Mouse (Mus musculus) stomach, embryonic 14.5 days (tissue): ENCODE data around the gene Ccl22. TPM values are rescaled to one million over a fixed set of nuclear protein-coding genes. Genes with fewer than 3 reads are reported as not detected.

ENCODE experiments used
- ATAC-seq: fragments of 200-750 bp; cut with Nextera tagmentation; 2 replicates; pipeline ENCODE4 v1.8.0; 2017; ENCODE audit warnings: low read depth, moderate TSS enrichment; ENCODE audit not compliant: insufficient number of reproducible peaks, insufficient read depth, low FRiP score
- H3K27ac ChIP-seq: fragments of 300-500 bp; sonication (generic); 2 replicates; pipeline ENCODE4 v1.5.1; 2014; ENCODE audit warnings: mild to moderate bottlenecking, low read length, moderate library complexity, mixed read lengths
- H3K27me3 ChIP-seq: fragments of 300-500 bp; sonication (generic); 2 replicates; pipeline ENCODE4 v1.6.1; 2014; ENCODE audit warnings: low read length, control low read depth, mixed read lengths; ENCODE audit not compliant: control insufficient read depth, insufficient read depth
- H3K36me3 ChIP-seq: fragments of 300-500 bp; sonication (generic); 2 replicates; pipeline ENCODE4 v1.6.1; 2014; ENCODE audit warnings: mild to moderate bottlenecking, control low read depth, low read length, moderate library complexity, mixed read lengths; ENCODE audit not compliant: control insufficient read depth, insufficient read depth
- H3K4me1 ChIP-seq: fragments of 300-500 bp; sonication (generic); 2 replicates; pipeline ENCODE4 v1.6.1; 2014; ENCODE audit warnings: low read length, control low read depth, mixed read lengths; ENCODE audit not compliant: control insufficient read depth, insufficient read depth
- H3K4me2 ChIP-seq: fragments of 300-500 bp; sonication (generic); replicated peaks from 2 replicates; pipeline ENCODE4 v1.6.1; 2014; ENCODE audit warnings: low read depth, low read length, control low read depth
- H3K4me3 ChIP-seq: fragments of 300-500 bp; sonication (generic); 2 replicates; pipeline ENCODE4 v1.5.1; 2014; ENCODE audit warnings: low read depth, low read length, control low read depth
- H3K9ac ChIP-seq: fragments of 300-500 bp; sonication (generic); replicated peaks from 2 replicates; pipeline ENCODE4 v1.6.1; 2014; ENCODE audit warnings: low read depth, mild to moderate bottlenecking, control low read depth, low read length, moderate library complexity, mixed read lengths
- H3K9me3 ChIP-seq: fragments of 300-500 bp; sonication (generic); 2 replicates; pipeline ENCODE4 v1.6.1; 2016; ENCODE audit warnings: low read depth, low read length, control low read depth; ENCODE audit not compliant: control insufficient read depth
- WGBS: fragments of 180-500 bp; shearing (Covaris S2); extraction: QIAGEN DNeasy Blood & Tissue Kit; methylation state at CpG from one replicate; pipeline ENCODE4 v1.1.7; 2014; 5-methylcytosine and 5-hydroxymethylcytosine counted together
- polyA plus RNA-seq: library from polyadenylated mRNA; unstranded; fragments of >200 nt; fragmentation: Nextera tagmentation; extraction: Ambion mirVana; gene quantifications from 2 replicates; pipeline ENCODE4 v1.2.1, GENCODE M21; 2014

Gene Ccl22
- polyA plus RNA-seq, 1 experiment from 2014 or later, result not detected

- Histone ChIP-seq H3K4me1 (no peaks in the 10 kb centered on the region), H3K27me3 (no peaks in the 10 kb centered on the region), H3K9ac (no peak overlapping the region), H3K4me2 (no peak overlapping the region), H3K27ac (no peak overlapping the region), H3K4me3 (no peak overlapping the region), H3K9me3 (no peaks in the 10 kb centered on the region), H3K36me3 (no peaks in the 10 kb centered on the region)
- no peak for ATAC-seq
- WGBS, result 86% methylated on average over 4 of the region's 4 CpGs
These were observed 3.7 kb upstream of the Ccl22 start for GRCm38 (mm10) chr8:94741726-94742125.

- Histone ChIP-seq H3K27ac (no peak overlapping the region), H3K4me1 (no peaks in the 10 kb centered on the region), H3K9ac (no peak overlapping the region), H3K4me2 (no peak overlapping the region), H3K9me3 (no peaks in the 10 kb centered on the region), H3K36me3 (no peaks in the 10 kb centered on the region), H3K4me3 (no peak overlapping the region), H3K27me3 (no peaks in the 10 kb centered on the region)
- no peak for ATAC-seq
- 73% methylated on average over 5 of the region's 5 CpGs for WGBS
These were observed 906 bp upstream of the Ccl22 start for GRCm38 (mm10) chr8:94744484-94744883.

GRCm38 (mm10) chr8:94744972-94745371 is 418 bp upstream of the Ccl22 start:
- H3K4me2 ChIP-seq, result no peak overlapping the region
- WGBS, result 82% methylated on average over 9 of the region's 9 CpGs
- no peak for ATAC-seq

GRCm38 (mm10) chr8:94746832-94747231 is 1.4 kb downstream of the Ccl22 start:
- no peak for ATAC-seq
- no peaks in the 10 kb centered on the region for H3K36me3 ChIP-seq
- H3K9ac ChIP-seq, result no peak overlapping the region
- H3K27me3 ChIP-seq, result no peaks in the 10 kb centered on the region
- no peaks in the 10 kb centered on the region for H3K4me1 ChIP-seq
- 85% methylated on average over 8 of the region's 8 CpGs for WGBS
- H3K4me3 ChIP-seq, result no peak overlapping the region
- H3K4me2 ChIP-seq, result no peak overlapping the region
- H3K27ac ChIP-seq, result no peak overlapping the region
- no peaks in the 10 kb centered on the region for H3K9me3 ChIP-seq

More at GRCm38 (mm10) chr8:94744972-94745371, 418 bp upstream of the Ccl22 start:
- no peaks in the 10 kb centered on the region for H3K36me3 ChIP-seq
- H3K9me3 ChIP-seq, result no peaks in the 10 kb centered on the region
- no peak overlapping the region for H3K27ac ChIP-seq
- no peak overlapping the region for H3K4me3 ChIP-seq
- no peak overlapping the region for H3K9ac ChIP-seq
- H3K4me1 ChIP-seq, result no peaks in the 10 kb centered on the region
- H3K27me3 ChIP-seq, result no peaks in the 10 kb centered on the region

- Histone ChIP-seq H3K27ac (no peak overlapping the region), H3K9ac (no peak overlapping the region), H3K4me3 (no peak overlapping the region), H3K27me3 (no peaks in the 10 kb centered on the region), H3K9me3 (no peaks in the 10 kb centered on the region), H3K4me2 (no peak overlapping the region), H3K4me1 (no peaks in the 10 kb centered on the region), H3K36me3 (no peaks in the 10 kb centered on the region)
- WGBS, result 71% methylated on average over 4 of the region's 4 CpGs
- no peak for ATAC-seq
These were observed 3.0 kb downstream of the Ccl22 start for GRCm38 (mm10) chr8:94748363-94748762.

- ATAC-seq, result no peak
- WGBS, result 83% methylated on average over 3 of the region's 3 CpGs
- H3K27me3 ChIP-seq, result no peaks in the 10 kb centered on the region
- no peaks in the 10 kb centered on the region for H3K4me1 ChIP-seq
- H3K36me3 ChIP-seq, result no peaks in the 10 kb centered on the region
- no peak overlapping the region for H3K9ac ChIP-seq
- H3K4me2 ChIP-seq, result no peak overlapping the region
- no peaks in the 10 kb centered on the region for H3K9me3 ChIP-seq
- no peak overlapping the region for H3K4me3 ChIP-seq
- no peak overlapping the region for H3K27ac ChIP-seq
These were observed 4.6 kb downstream of the Ccl22 start for GRCm38 (mm10) chr8:94749942-94750341.

GRCm38 (mm10) chr8:94751023-94751849 is 5.8 kb downstream of the Ccl22 start:
- Histone ChIP-seq H3K9ac (no peak overlapping the region), H3K4me1 (no peaks in the 10 kb centered on the region), H3K27me3 (no peaks in the 10 kb centered on the region), H3K4me3 (no peak overlapping the region), H3K27ac (no peak overlapping the region), H3K9me3 (no peaks in the 10 kb centered on the region), H3K36me3 (no peaks in the 10 kb centered on the region), H3K4me2 (no peak overlapping the region)
- 76% methylated on average over 10 of the region's 10 CpGs for WGBS
- no peak for ATAC-seq

- Histone ChIP-seq H3K9me3 (no peaks in the 10 kb centered on the region), H3K4me2 (no peak overlapping the region), H3K9ac (no peak overlapping the region), H3K4me3 (no peak overlapping the region), H3K27ac (no peak overlapping the region), H3K36me3 (no peaks in the 10 kb centered on the region), H3K27me3 (no peaks in the 10 kb centered on the region), H3K4me1 (no peaks in the 10 kb centered on the region)
- 86% methylated on average over 2 of the region's 2 CpGs for WGBS
- ATAC-seq, result no peak
These were observed 8.6 kb downstream of the Ccl22 start for GRCm38 (mm10) chr8:94754006-94754405.

GRCm38 (mm10) chr8:94754486-94754885 is 9.1 kb downstream of the Ccl22 start:
- no peaks in the 10 kb centered on the region for H3K9me3 ChIP-seq
- no peak overlapping the region for H3K4me3 ChIP-seq
- no peaks in the 10 kb centered on the region for H3K4me1 ChIP-seq
- H3K4me2 ChIP-seq, result no peak overlapping the region
- H3K9ac ChIP-seq, result no peak overlapping the region
- 61% methylated on average over 2 of the region's 2 CpGs for WGBS
- H3K36me3 ChIP-seq, result no peaks in the 10 kb centered on the region
- no peak overlapping the region for H3K27ac ChIP-seq
- ATAC-seq, result no peak
- no peaks in the 10 kb centered on the region for H3K27me3 ChIP-seq
